Mouse (Mus musculus) testis, postnatal 14 days (tissue): ENCODE data around the gene Hipk4.

Experiments
- DNase-seq: peaks from one replicate; pipeline ENCODE4 v3.0.0; 2021; ENCODE audit warnings: low spot score

The Hipk4 gene

DNA sequence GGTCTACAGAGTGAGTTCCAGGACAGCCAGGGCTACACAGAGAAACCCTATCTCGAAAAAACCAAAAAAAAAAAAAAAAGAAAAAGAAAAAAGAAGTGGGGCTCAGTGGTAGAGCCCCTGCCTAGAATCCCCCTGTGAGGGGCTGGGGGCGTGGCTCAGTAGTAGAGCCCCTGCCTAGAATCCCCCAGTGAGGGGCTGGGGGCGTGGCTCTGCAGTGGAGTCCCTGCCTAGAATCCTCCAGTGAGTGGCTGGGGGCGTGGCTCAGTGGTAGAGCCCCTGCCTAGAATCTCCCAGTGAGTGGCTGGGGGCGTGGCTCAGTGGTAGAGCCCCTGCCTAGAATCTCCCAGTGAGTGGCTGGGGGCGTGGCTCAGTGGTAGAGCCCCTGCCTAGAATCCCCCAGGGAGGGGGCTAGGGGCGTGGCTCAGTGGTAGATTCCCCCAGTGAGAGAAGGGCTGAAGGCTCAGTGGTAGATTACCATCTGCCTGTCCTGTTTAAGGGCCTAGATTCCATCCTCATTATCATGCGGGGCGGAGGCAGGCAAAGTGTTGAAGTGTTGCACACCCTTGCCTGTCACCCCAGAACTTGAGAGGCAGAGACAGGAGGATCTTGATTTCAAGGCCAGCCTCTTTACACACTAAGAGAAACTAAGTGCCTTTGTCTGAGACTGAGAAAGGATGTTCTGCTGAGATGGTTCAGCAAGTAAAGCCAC, 28.3 kb upstream of the Hipk4 start:
- DNase-seq = peak; percentile 36

DNA sequence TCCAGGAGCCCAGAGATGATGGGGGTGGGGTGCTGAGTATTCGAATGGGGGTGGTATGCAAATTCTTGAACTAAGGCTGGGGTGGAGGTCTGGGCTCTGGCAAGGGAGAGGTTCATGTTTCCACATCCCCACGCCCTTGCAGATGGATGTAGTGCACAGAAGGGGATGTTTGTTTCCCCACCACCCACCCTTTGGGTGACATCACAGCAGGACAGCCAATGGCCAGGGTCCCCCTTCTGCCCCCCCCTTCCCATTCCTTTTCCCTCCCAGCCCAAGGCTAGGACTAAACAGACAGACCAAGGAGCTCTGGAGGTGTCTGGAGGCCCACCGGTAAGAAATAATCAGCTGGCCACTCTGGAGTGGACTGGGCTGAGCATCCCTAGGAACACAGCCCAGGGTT, 24.0 kb upstream of the Hipk4 start, which contains the start of gene Prx:
Gene Prx (plus strand): TSS at position 289 of the 400 bp plus-strand sequence.
- DNase-seq = no peak

DNA sequence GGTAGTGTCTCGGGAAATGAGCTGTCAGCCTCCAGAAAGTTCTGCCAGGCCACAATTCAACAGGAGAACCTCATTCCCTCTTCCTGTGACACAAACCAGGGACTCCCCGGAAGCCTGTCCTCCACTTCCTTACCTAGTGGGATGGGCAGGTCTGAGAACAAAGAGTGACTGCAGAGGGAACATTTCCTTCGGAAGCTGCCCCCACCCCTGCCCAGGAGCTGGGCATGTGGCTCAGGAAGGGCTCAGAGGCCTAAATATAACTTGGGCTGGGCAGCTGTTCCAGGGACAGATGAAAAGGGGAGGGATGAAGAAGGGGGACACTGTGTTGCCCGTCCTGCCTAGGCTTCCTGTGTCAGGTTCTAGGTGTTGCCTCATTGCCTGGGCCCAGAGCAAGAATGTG, 21.4 kb upstream of the Hipk4 start:
- no peak for DNase-seq

DNA sequence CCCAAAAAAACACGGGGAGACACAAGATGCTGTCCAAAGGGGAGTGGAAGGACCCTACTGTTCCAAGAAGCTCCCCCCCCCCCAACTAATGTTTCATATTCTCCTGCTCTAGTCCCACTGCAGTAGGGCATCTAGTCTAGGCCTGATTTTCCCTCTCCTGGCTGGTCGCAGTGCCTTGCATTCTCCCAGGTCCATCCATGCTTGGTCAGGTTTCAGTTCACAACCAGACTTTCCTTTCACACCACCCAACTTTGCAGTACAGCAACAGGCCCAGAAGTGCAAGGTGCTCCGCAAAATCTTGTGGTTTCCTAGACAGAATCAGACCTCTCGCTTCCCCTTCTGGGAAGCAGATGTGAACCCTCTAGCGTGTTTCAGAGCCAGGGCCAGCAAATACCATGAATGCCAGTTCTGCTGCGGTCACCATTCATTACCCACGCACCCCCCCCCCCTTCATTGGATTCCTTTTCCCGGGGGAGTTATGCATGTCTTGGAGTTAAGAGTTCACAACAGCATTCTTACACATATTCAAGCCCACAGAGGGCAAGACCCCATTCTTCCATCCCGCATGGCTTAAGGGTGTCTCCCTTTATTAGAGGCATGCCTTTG, 16.2 kb upstream of the Hipk4 start:
- DNase-seq = no peak

DNA sequence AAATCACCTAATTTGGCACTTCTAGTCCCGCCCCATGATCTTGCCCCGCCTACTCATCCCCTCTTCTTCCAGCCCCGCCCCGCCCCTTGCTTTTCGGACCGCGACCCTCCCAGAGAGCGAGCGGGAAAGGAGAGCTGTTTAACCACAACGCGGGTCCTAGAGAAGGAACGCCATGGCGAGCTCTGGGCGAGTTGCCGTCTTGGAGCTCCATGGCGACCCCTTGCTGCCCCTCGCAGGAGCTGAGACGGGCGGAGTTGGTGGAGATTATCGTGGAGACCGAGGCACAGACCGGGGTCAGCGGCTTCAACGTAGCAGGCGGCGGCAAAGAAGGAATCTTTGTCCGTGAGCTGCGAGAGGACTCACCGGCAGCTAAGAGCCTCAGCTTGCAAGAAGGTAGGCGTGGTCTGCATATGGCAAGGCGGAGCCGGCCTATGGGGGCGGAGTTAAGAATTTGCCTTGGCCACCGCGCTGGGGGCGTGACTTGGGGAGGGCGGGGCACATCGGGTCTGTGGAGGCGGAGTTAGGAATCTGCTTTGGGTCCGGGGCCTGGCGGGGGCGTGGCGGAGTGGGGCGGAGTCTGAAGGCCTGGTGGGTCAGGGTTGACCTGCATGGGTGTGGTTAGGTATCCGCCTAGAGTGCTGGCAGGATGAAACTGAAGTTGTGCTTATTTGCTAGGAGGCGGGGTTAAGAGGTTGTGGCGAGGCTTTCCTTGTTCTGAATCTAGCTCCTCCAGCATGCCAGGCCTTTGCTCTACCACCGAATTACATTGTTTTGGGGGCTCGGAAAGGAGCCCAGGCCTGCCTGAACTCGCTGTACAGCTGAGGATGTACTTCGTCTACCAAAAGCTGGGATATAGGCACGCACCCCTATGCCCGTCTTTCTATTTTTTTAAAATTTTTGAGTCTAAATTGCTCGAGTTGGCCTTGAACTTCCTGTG, 15.1 kb upstream of the Hipk4 start:
- peak; percentile 97 for DNase-seq

DNA sequence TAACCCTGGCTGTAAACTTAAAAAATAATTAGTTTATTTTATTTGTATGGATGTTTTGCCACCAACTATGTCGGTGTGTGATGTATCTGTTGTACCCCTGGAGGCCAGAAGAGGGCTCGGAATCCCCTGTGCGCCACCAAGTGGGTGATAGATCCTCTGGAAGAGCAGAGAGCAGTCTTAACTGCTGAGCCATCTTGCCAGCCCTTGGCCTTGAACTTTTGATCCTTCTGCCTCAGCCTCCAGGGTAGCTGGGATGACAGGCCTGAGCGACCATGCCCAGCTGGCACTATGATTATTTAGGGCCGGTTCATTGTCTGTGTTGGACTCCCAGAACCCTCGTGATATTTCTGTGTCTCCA, 14.4 kb upstream of the Hipk4 start:
- DNase-seq = peak; percentile 63

DNA sequence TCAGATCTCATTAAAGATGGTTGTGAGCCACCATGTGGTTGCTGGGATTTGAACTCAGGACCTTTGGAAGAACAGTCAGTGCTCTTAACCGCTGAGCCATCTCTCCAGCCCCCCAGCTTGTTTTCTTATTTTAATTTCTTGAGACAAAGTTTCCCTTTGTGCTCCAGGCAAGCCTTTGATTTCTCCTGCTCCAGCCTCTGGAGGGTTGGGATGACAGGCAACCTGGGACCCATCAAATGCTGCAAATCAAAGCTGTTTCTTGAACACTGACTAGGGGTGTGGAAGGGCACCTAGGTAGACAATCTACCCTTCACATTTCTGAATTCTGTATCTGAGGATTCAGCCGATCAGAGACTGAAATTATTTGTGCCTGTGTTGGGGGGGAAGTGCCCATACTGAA, 12.3 kb upstream of the Hipk4 start:
- no peak for DNase-seq

DNA sequence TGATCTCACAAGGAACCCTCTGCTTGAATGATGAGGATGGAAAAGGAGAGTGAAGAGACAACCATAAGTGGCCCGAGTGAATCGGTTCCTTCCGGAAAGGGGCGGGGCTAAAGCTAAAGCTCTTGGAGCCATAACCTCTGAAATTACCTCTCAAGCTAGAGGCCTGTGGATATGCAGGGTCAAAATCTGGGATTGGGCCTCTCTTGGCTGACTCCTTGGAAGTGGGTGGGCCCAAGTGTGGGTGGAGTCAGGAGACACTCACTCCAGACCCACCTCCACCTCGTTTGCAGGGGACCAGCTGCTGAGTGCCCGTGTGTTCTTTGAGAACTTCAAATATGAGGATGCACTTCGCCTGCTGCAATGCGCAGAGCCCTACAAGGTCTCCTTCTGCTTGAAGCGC, 8.1 kb upstream of the Hipk4 start:
- DNase-seq = no peak

DNA sequence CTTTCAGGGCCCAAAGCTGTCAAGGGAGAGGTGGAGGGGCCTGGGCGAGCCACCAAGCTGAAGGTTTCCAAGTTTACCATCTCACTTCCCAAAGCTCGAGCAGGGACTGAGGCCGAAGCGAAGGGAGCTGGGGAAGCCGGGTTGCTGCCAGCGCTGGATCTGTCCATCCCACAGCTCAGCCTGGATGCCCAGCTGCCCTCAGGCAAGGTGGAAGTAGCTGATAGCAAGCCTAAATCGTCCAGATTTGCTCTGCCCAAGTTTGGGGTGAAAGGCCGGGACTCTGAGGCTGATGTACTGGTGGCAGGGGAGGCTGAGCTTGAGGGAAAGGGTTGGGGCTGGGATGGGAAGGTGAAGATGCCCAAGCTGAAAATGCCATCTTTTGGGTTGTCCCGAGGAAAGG, 4.8 kb upstream of the Hipk4 start:
- no peak for DNase-seq

DNA sequence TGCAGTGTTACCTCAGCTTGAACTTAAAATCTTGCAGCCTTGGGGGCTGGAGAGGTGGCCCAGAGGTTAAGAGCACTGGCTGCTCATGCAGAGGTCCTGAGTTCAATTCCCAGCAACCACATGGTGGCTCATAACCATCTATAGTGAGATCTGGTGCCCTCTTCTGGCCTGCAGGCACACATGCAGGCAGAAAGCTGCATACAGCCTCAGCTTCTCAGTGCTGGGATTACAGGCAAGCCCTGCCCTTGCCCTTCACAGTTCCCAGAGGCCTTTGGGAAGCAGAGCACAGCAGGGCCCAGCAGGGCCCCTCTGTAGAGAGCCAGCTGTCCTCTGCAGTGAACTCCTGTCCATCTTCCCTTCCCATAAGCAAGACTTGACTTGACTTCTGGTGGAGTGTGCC, 3.0 kb upstream of the Hipk4 start:
- DNase-seq = no peak

DNA sequence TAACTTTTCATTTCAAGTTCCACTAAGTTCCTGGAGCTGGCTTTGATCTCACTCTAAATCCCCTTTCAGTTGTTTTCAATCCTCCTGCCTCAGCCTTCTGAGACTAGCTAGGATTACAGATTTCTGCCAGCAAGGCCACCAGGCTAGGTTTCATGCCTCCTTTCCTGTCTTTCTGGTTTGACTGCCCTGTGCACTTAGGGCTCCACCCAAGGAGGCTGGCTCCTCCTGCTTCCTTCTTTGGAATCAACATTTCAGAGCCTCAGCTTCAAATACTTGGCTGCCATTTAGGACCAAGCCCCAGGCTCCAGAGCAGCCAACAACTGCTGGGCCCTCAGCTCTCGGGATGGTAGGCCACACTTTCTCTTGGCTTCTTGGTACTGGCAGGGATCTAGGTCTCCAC, 2.5 kb upstream of the Hipk4 start:
- no peak for DNase-seq

DNA sequence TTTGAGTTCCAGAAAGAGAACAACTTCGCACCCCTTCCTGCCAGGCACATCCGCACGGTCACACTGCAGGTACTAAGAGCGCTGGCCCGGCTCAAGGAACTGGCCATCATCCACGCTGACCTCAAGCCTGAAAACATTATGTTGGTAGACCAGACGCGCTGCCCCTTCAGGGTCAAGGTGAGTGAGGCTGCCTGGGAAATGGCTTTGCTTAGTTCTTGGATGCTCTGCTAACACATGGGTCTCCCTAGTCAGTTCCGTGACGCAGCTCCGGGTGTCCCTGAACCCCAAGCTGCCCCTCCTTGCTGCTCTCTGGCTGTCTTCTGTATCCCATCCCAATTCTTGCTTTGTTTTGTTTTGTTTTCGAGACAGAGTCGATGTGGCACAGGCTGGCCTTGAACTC, 738 bp downstream of the Hipk4 start:
- DNase-seq = no peak

DNA sequence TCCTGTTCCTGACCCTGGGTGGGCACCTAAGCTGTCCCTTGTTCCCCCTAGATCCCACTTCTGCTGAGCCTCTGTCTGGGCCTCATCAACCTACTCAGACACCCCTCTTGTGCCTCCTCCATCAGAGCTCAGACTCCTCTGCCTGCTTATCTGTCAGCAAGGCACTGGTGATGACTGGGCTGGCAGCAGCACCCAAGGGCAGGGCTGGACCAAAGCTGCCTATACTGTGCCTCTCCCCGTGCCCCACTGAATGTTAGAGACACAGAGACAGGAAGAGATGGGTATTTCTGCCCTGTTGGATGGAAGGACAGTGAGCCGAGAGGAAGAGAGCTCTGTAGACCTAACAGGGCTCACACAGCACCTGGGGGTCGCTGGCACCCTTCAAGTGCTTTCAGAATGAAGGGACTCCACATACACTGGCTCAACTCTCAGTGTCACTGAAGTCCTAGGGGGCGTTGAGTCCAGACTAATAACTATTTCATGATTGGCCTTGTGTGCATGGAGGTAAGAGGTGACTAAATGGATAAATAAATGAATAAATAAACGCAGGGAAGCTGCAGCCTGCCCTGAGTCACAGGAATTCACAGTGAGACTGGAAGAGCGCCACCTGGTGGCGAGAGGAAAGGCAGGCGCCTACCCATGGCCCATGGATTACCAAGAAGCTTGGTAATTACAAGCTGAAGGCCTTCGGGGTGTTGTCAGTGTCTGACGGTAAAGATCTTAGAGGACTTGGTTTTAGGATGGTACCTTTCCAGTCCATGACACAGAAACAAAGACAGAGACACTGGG, 3.2 kb downstream of the Hipk4 start:
- DNase-seq = peak; percentile 57

DNA sequence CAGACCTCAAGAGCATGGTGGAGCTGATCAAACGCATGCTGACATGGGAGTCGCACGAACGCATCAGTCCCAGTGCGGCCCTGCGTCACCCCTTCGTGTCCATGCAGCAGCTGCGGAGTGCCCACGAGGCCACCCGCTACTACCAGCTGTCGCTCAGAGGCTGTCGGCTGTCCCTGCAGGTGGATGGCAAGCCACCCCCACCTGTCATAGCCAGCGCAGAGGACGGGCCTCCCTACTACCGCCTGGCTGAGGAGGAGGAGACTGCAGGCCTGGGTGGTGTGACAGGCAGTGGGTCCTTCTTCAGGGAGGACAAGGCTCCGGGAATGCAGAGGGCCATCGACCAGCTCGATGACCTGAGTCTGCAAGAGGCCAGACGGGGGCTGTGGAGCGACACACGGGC, 6.0 kb downstream of the Hipk4 start:
- no peak for DNase-seq

DNA sequence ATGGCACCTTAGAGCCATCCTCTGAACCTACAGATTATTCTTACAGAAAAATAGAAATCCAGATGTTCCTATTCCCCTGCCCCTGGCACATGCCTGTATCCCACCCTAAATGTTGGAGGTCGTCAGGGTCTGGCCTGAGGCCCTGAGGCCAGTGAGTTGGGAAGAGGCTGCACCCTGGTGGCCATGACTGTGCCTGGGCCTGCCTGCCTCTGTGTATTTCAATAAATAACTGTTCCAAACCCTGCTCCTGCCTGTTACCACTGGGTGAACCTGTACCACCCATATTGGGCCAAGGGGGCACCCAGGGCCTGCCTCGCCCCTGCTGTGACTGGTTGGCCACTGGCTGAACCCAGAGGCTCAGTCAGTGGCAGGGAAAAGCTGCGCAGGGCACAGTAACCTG, 7.9 kb downstream of the Hipk4 start:
- DNase-seq = no peak

DNA sequence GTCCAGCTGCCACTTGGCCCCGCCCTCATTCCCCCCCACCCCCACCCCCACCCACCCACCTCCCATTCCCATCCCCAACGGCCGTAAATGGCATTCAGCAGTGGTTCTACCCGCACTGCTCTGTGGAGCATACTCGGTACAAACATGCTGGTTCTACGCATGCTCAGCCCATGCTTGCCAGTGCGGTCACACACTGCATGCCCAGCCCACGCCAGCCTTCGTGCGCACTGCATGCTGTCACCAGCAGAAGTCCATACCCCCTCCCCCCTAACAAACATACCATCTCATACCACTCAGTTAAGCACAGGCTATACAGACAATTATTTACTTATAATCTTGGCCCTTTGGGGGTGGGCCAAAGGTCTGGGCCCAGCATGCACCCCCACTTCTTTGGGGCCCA, 8.6 kb downstream of the Hipk4 start:
- no peak for DNase-seq

DNA sequence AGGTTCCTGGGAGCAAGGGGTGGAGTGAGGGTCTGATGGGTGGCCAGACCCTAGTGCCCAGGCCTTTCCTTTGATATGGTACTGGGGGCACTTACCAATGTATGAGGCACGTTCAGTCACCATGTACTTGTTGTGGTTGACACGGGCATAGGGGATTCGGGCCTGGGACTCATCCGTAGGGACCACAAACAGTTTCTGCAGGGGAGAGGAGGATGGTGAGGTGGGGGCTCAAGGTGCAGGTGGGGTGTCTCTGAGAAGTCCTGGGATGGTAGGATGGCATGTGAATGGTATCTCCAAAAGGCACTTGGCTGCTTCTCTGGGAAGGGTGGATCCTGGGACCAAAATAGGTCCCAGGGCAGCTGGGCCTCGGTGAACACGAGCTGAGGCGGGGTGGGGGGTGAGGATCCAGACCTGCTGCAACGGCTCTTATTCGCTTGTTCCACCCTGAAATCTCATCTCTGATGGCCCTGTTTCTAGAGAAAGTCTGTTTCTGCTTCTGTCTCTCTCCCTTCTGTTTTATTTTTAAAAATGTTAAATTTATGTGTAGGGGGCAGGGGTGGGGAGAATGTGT, 9.5 kb downstream of the Hipk4 start:
- DNase-seq = no peak

DNA sequence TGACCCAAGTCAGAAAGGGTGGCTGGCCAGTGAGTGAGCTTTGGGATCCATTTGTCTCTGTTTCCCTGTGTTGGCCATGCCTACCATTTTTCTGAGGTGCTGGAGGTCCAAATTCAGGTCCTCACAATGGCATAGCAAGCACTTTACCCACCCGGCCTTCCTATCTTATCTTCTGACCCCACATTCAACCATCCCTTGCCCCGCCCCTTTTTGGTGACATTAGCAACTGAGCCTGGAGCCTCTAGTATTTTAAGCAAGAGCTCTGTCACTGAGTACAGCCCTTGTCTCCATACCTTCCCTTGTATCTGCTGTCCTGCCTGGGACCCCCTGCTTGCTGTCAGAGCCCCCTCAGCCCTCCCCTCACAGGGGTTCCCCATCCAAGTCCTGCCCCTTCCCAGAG, 12.3 kb downstream of the Hipk4 start:
- DNase-seq = no peak

DNA sequence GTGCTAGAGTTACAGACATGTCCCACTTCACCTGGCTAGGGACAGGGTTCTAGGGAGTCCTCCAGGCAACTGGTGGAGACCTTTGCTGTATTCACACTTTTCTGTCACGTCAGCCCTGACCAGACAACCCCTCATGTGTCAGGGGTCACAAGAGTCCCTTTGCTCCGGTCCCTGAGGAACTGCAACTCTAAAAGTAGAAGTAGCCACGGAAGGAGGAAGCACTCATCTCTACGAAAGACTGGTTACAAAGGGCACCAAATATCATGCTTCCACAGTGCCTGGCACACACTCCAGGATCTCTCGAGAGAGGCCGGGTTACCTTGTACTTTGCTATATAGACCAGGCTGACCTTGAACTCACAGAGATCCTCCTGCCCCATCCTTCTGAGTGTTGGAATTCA, 13.6 kb downstream of the Hipk4 start:
- DNase-seq = no peak

DNA sequence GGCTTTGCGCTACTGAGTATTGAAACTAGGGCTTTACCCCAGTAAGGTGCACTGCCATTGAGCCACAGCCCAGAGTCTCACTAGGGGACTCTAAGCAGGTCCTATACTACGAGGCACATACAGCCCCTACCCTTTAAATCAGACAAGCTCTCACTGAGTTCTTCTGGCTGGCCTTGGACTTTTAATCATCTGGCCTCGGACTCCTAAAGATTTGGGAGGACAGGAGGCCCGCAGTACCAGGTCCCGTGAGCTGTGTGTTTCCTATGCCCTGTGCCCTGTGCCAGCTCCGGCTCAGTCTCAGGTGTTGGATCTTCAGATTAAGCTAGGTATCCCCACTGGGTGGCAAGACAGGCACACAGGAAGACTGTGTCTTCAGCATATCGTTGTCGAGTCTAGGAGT, 14.9 kb downstream of the Hipk4 start:
- no peak for DNase-seq

DNA sequence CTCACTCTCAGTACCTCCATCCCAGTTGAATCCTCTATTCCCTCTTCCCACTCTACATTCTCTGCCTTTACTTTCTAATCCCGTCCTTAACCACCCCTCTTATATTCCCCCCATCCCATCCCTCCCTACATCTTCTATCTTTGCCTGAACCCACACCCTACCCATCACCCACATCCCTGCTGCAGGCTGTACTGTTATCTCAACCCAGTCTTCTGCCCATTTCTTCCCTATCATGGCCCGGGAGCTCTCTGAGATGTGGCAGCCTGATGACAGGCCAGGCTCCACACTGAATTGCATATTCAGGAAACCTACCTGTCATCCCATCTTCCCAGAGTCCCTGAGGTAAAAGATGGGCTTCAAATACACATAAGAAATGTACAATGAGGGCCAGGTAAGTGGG, 15.7 kb downstream of the Hipk4 start:
- no peak for DNase-seq

DNA sequence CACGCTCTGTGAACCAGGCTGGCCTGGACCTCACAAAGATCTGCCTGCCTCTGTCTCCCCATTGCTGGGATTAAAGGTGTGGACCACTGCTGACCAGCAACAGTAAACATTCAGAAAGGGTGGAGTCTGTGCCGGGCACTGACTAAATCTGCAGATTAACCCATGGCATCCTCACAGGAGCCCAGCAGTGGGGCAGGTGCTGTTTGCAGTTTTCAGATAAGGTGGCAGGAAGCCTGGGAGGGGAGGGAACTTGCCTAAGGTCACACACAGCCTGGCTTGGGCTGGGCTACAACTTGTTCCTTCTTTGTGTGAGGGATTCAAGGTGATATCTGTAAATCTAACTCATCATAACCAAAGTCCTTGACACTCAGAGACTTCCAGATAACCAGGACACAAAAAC, 17.5 kb downstream of the Hipk4 start:
- no peak for DNase-seq
